Mouse (Mus musculus) thymus, postnatal 0 days (tissue): ENCODE results near the gene Wdr64. TPM values are rescaled to one million over a fixed set of nuclear protein-coding genes. Genes with fewer than 3 reads are reported as not detected.

ENCODE experiments used
- DNase-seq: peaks from one replicate; pipeline ENCODE4 v3.0.0-alpha.2; 2015; ENCODE audit warnings: low spot score
- polyA plus RNA-seq: library from polyadenylated mRNA; unstranded; fragments of >200 nt; fragmentation: Nextera tagmentation; extraction: Ambion mirVana; gene quantifications from 2 replicates; pipeline ENCODE4 v1.2.1, GENCODE M21; 2015

The Wdr64 gene
- polyA plus RNA-seq, 1 experiment from 2014 or later, result not detected

GRCm38 (mm10) chr1:175716832-175717231 lies 18.4 kb downstream of the Wdr64 start:
- DNase-seq, result no peak

GRCm38 (mm10) chr1:175725771-175726170 lies 27.4 kb downstream of the Wdr64 start:
- DNase-seq, result no peak

GRCm38 (mm10) chr1:175754576-175755364 lies 56.4 kb downstream of the Wdr64 start:
- DNase-seq, result peak; percentile 23

- DNase-seq, result no peak
These were observed 96.3 kb downstream of the Wdr64 start for GRCm38 (mm10) chr1:175794668-175795067.

- no peak for DNase-seq
These were observed 110.0 kb downstream of the Wdr64 start for GRCm38 (mm10) chr1:175808356-175808755.

- DNase-seq, result no peak
These were observed 113.2 kb downstream of the Wdr64 start for GRCm38 (mm10) chr1:175811625-175812024.

GRCm38 (mm10) chr1:175823815-175824438 lies 125.5 kb downstream of the Wdr64 start:
- DNase-seq, result no peak

- DNase-seq, result no peak
These were observed 130.1 kb downstream of the Wdr64 start for GRCm38 (mm10) chr1:175828539-175828938.

- no peak for DNase-seq
These were observed 130.8 kb downstream of the Wdr64 start for GRCm38 (mm10) chr1:175829220-175829619.

- no peak for DNase-seq
These were observed 157.1 kb downstream of the Wdr64 start for GRCm38 (mm10) chr1:175855515-175855914.

Other genes starting within 250 kb of the Wdr64 start
- 0.12 TPM in 1 of 2 replicates, not detected in the other for gene Rgs7, start 206.1 kb upstream of the Wdr64 start, polyA plus RNA-seq
- 2.5 and 3.1 TPM in 2 replicates for gene Kmo, start 78.2 kb upstream of the Wdr64 start, polyA plus RNA-seq
- 89.6 and 95.5 TPM in 2 replicates for gene Fh1, start 73.0 kb upstream of the Wdr64 start, polyA plus RNA-seq
- gene Opn3, start 5.8 kb upstream of the Wdr64 start, polyA plus RNA-seq, result 3.1 and 3.2 TPM in 2 replicates
- gene Chml, start 5.7 kb upstream of the Wdr64 start, polyA plus RNA-seq, result 1.7 and 1.8 TPM in 2 replicates
- 57.9 and 64.6 TPM in 2 replicates for gene Exo1, start 182.0 kb downstream of the Wdr64 start, polyA plus RNA-seq
- gene Gm38100, start 221.7 kb downstream of the Wdr64 start, polyA plus RNA-seq, result not detected in 2 replicates